Mouse (Mus musculus) natural killer cell, adult 2 months (primary cell): ENCODE measurements around the gene AI481877.
"Not testable (repeated sequence)": the region's sequence is repeated elsewhere in the genome, so short reads cannot be mapped to it uniquely, and the experiment has no call there.

Experiments
- DNase-seq, 2 experiments: peaks; one replicate each; pipeline ENCODE4 v3.0.0; 2022; ENCODE audit warnings: low spot score in 2 of 2

Gene AI481877

DNA sequence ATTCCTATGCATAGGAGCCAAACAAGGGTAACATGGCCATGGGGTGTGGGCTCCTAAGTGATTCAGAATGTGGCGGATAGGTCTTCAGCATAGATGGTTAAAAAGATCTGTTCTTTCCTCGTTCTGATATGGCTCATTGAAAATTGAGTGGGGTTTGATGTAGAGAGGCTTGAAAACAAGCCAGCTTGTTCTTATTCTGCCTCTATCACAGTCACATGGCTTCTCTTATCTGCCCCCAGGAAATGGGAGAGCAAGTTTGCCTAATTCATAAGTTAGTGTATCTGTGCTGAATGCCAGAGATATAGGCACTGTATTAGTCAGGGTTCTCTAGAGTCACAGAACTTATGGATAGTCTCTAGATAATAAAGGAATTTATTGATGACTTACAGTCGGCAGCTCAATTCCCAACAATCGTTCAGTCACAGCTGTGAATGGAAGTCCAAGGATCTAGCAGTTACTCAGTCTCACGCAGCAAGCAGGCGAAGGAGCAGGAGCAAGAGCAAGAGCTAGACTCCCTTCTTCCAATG, at the start of gene AI481877:
Gene AI481877 (minus strand): TSS at position 477 of the 527 bp plus-strand sequence.
- DNase-seq = not testable (repeated sequence)

DNA sequence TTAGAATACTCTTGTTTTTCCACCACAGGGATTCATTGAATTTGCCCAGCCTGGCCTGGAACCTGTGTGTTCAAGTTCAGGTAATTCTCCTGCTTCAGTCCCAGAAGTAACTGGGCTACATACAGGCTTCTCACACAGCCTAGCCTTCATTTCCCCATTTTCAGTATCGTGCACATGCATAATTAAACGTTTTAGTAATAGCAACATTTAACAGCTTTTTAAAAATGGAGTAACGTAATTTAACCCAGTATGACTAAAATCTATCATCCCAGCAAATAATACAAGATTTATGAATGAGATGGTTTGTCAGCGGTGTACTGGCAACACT, 49.7 kb upstream of the AI481877 start:
- no peak for DNase-seq

DNA sequence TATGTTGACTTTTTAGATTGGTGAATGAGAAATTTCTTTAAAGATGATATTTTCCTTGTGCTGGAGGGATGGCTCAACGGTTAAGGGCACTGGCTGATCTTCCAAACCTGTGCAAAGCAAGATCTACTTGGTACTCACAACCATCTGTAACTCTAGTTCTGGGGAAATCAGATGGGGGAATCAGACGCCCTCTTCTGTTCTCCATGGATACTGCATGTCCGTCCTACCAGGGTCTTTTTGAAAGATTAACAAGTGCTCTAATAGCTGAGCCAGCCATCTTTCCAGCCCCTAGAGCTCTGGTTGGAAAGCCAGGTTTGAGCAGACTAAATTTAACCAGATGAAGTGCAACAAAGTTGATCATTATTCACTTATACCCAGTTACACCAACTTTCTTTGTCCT, 48.5 kb upstream of the AI481877 start:
- DNase-seq = peak in 1 of 2 experiments; percentile 54

DNA sequence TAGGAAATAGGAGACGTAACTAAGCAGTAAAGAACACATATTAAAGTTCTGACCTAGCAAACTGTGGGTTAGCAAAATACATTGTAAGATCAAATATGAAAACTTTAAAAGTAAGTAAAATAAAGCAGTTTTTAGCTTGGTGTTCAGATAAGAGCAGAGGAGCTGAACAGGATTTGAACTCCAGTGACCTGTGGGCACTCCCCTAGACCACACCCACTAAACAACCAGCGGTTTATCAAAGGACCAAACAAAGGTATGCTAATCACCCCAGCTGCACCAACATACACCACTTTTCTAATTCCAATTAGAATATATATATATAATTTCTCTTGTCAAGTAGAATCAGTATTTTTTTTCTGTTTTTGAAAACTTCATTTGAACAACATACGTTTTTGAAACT, 46.9 kb upstream of the AI481877 start:
- no peak for DNase-seq

DNA sequence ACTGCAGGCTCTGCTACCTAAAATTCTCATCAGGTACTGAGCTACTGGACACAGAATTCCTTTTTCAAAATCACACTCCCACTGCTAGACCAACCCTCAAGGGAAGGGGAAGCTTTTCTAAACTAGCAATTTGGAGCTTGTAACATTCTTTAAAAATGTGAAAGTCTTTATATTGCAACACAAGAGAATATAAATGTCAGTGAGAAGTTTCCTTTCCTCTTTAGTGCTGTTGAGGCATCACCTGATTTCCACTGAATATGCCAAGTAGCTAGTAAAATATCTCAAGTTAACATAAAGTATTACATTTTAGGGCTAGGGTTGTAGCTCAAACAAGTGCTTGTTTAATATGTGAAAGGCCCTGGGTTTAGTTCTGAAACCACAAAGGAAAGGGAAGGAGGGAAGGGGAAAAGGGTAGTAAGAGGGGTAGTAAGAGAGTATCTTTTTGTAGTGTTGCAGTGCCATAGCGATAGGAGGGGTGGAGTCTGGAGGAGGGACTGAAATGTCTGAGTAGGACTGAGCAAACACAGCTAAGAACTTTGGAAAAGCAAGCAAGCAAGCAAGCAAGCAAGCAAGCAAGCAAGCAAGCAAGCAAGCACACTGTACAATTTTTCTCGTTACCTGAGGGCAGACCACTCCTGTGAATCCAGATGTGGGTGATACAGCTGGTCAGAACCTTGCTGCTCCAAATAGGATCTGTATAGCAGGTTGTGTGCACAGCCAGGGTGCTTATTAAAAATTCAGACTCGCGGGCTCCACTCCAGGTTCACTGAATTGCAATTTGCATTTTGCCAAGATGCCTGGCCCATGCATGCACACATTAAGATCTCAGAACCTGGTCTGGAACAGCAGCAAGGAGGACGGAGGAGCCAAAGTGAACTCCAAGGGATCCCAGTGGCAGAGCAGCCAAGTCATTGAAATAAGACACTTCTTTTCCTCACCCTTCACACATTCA, 42.8 kb upstream of the AI481877 start:
- no peak for DNase-seq

- DNase-seq = no peak
These were observed 38.8 kb upstream of the AI481877 start for GRCm38 (mm10) chr4:59177566-59177965.

- DNase-seq = no peak
These were observed 37.1 kb upstream of the AI481877 start for GRCm38 (mm10) chr4:59175929-59176328.

DNA sequence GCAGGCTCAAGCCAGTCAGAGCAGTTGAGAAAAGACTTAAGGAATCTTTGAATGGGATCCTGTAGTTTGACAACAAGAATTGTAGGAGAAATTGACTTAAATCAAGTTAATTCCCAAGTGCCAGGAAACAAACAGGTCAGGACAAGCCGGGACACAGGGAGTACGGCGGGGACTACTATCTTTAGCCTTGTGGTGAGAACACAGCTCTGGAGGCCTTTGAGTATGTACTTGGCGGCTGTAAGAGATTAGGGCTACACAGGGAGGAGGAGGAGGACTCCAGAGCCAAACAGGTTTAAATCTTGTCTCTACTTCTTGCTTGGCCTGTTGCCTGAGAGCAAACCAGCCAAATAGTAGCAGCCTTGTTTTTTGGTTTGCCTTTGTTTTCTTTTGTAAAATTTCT, 36.2 kb upstream of the AI481877 start:
- no peak for DNase-seq

DNA sequence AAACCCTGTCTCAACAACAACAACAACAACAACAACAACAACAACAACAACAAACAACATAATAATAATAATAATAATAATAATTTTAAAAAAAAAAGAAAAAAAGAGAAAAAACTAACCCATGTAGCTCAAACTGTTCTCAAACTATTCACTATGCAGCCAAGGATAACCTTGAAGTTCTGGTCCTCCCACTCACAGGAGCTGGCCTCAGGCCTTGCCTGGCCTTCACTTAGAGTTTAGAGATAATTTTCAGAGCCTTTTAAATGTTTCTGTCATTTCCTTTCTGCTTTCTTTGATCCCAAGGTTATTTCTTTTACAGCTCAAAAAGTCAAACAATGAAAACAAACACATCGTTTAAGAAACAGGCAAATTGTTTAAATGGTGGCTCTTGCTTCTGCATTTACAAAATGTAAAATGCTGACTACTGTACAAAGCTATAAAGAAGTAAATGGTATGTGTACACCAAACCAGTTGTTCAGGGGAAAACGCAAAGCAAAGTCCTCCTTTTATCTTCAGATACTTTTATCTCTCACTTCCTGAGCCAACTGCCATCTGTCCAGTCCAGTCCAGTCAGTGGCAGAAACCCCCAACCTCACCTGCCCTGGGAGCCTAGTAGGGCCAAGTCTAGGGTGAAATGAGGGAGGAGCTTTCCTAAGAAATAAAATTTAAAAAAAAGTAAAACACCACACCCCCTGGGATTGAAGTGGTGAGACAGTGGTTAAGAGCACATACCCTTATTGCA, 34.6 kb upstream of the AI481877 start:
- no peak for DNase-seq

DNA sequence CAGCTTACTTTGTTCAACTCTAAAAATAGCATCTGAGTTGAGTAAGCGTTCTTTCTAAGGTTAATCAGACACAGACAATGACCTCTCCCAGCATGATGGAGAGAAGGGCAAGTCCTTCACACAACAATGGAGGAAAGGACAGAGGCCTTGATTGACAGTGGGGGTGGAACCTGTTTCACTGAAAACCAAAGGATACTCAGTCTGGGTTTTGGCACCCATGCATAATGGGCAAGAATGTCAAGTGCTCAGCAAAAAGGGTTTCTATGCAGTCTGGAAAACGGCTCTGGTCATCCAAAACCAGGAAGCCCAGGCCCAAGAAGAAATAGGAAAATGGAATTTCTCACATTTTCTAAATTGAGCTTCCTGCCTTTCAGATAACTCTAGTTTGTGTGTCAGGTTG, 33.8 kb upstream of the AI481877 start:
- DNase-seq = no peak

DNA sequence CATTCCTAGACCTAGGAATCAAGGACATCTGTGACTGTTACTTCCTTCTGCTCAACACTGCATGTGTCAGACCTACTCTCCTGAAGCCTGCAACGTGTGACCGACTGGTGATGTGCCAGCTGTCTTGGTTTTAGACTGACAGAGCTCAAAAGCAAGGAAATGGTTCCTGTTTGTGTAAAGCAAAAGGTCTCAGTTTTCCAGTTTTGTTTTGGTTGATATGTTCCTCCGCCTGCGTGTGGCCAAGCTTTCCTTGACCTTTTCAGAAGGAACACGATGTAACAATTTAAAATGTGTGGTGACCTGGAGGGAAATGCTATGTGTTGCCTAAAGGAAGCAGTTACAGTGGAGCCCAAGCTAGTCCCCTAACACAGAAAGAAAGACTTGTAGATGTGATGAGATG, 31.2 kb upstream of the AI481877 start:
- DNase-seq = no peak

DNA sequence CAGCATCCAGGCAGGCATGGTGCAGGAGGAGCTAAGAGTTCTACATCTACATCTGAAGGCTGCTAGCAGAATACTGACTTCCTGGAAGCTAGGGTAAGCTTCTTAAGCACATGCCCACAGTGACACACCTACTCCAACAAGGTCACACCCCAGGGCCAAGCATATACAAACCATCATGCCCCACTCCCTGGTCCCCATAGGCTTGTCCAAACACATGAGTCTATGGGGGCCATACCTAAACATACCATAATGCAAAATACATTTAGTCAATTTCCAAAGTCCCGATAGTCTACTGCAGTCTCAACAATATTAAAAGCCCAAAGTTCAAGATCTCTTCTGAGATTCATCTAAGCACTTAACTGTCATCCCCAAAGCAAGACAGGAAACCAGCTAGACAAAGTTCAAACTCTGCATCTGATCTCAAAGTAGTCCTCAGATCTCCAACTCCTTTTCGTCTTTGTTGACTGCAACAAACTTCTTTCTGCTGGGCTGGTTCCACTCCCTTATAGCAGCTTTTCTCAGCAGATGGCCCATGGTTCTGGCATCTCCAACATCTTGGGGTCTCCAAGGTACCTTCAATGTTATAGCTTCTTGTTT, 28.6 kb upstream of the AI481877 start:
- peak in 1 of 2 experiments; percentile 19 for DNase-seq

GRCm38 (mm10) chr4:59164034-59164433, 25.3 kb upstream of the AI481877 start:
- DNase-seq = no peak

GRCm38 (mm10) chr4:59160959-59161670, 22.3 kb upstream of the AI481877 start:
- DNase-seq = no peak

DNA sequence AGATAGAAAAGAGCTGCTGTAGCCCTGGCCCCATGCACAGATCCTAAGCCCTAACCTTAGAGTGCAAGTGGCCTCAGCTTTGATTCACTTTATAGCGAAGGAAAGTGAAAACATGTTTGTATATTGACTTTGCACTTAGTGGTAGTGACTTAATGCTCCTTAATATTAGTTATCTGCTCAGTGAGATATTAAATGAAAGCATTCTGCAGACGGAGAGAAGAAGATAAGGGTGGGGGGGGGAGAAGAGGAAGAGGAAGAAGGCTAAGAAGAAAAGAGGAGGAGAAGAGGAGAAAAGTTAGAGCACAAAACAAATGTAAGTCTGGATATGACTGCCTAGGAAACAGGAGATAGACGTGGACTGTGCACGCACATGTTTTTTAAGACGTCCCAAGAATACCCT, 21.5 kb upstream of the AI481877 start:
- no peak for DNase-seq

GRCm38 (mm10) chr4:59157654-59158053, 18.9 kb upstream of the AI481877 start:
- DNase-seq = no peak

- no peak for DNase-seq
These were observed 18.3 kb upstream of the AI481877 start for GRCm38 (mm10) chr4:59156897-59157592.

DNA sequence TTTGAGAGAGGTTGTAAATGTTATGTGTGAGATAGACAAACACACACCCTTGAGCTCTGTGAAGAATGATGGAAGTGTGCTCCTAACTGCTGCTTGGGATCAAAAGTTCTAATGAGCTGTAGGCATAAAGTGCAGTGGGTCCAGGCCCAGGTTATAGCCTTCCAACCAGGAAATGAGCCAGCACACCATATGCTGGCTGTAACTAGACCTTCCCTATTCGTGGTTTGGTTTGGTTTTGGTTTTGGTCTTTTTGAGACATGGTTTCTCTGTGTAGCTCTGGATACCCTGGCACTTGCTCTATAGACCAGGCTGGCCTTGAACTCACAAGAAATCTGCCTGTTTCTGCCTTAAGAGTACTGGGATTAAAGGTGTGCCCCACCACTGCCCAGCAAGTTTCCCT, 13.2 kb upstream of the AI481877 start:
- no peak for DNase-seq

DNA sequence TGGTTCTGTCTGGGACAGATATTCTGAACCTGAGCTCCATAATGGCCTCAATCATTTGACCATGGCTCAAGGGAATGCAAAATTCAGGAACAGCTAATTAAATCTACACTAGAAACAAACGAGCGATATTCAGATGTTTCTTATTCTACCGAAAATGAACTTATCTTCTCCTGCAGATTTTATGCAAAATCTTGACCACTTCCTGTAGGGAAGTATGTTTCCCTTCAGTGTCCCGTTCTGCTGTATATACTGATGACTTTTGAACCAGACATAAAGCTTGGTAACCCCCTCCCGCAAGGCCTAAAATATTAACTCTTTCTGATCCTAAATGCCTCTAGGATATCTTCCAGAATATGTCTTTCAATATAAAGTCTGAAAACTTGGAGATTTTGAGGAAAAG, 12.1 kb upstream of the AI481877 start:
- no peak for DNase-seq

GRCm38 (mm10) chr4:59149043-59149442, 10.3 kb upstream of the AI481877 start:
- DNase-seq = no peak

- DNase-seq = no peak
These were observed 9.8 kb downstream of the AI481877 start for GRCm38 (mm10) chr4:59128935-59129334.
